Mouse (Mus musculus) brain, embryonic 14.5 days (tissue): ENCODE data around the gene Tepsin. TPM values are rescaled to one million over a fixed set of nuclear protein-coding genes. Genes with fewer than 3 reads are reported as not detected.
A peak's percentile ranks its signal among the peaks of the same experiment; 100 is the strongest.

ENCODE experiments used
- DNase-seq: peaks from one replicate; pipeline ENCODE4 v3.0.0-alpha.2; 2011; ENCODE audit warnings: low read depth
- CTCF ChIP-seq: fragments of 200-500 bp; IDR thresholded peaks from 2 replicates; pipeline ENCODE4 v1.5.1; 2012; ENCODE audit warnings: inconsistent platforms, mild to moderate bottlenecking, moderate library complexity, borderline replicate concordance; ENCODE audit not compliant: insufficient read depth, insufficient read length; ENCODE audit errors: extremely low read depth
- POLR2A ChIP-seq: fragments of 200-500 bp; IDR thresholded peaks from 2 replicates; pipeline ENCODE4 v1.6.1; 2012; ENCODE audit warnings: mild to moderate bottlenecking, inconsistent platforms, borderline replicate concordance; ENCODE audit not compliant: poor library complexity, insufficient read depth, insufficient read length, severe bottlenecking; ENCODE audit errors: extremely low read depth
- polyA plus RNA-seq: library from polyadenylated mRNA; depleted of rRNA; stranded (reverse); fragments of >200 nt; gene quantifications from 2 replicates; pipeline ENCODE4 v1.2.3, GENCODE M21; 2012

Gene Tepsin
- polyA plus RNA-seq, 1 experiment = 47.4 TPM

DNA sequence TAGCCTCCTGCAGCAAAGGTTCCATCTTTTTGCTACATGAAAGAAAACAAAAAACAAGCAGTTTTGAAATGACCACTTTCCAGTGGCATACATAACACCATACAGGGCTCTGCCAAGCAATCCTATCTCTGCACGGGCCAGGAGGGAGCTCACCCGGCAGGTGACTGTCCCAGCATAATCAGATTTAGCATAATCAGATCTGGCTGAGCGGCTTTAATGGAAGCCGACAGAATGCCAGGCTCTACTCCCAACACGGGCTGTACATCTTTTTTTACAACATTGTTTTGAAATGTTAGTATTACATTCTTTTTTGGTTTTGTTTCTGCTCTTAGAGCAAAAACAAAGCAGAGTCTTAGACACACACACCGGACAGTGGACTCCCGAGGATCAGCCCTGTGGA, 30.8 kb upstream of the Tepsin start:
- TF ChIP-seq CTCF (no peak), POLR2A (no peak)
- no peak for DNase-seq

DNA sequence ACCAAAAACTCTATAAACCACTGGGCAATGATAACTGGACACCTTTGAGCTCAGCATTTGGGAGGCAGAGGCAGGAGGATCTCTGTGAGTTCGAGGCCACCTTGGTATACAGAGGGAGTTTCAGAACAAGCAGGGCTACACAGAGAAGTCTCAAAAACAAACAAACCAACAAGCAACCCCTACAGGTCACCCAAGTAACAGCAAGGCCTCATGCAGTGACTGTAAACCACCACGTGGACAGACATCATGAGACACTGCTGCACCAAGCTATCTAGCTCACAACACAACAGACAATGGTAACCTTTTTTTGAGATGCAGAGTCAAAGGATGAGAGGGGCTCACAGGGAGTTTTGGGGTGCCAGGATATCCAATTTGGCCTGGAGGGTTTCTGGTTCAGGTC, 28.3 kb upstream of the Tepsin start:
- no peak for DNase-seq
- TF ChIP-seq CTCF (no peak), POLR2A (no peak)

DNA sequence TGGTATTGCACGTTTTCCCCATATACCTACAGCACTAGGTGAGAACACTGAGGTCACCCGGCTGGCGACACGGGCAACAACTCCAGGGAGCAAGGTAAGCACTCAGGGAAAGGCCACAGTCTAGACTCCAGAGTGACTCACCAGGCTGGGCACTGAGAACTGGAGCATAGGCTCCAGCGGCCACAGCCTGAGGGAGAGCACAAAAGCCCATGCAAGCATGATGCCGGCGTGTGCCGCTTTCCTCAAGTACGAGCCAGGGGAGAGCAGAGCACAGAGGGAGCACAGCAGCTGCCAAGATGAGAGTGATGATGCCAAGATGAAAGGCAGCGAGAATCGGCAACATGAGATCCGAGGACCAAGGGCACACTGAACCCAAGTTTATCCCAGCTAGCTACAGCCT, 23.6 kb upstream of the Tepsin start:
- no peak for TF ChIP-seq POLR2A
- no peak for TF ChIP-seq CTCF
- DNase-seq = peak; percentile 58

- TF ChIP-seq CTCF (peak; percentile 68), POLR2A (no peak)
- peak; percentile 76 for DNase-seq
These were observed 22.3 kb upstream of the Tepsin start for GRCm38 (mm10) chr11:120120642-120121420.

DNA sequence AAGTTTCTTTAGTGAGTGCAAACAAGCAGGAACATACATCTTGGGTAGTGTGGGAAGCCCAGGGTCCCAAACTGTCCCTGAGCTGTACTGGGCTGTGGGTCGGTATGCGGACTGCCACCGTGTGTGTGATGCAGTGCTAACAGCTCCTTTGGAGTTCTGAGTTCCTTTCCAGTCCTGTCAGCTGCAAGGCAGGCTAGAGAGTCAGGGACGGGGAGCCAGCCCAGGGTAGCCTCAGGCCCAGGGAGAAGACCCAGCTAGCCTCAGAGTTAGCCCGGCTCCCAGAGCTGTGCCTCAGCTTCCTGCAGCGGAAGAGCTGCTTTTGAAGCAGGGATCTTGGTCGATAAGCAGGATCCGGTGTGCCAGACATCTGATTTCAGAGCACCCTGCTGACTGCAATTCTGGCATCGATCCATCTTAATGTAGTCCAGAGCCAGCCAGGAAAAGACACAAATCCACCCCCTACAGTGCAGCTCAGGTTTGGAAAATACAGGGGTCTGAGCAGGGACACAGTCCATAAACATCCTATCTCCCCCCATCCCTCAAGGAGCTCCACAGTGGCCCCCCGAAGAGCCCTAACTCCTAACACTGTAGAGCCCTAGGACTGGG, 21.5 kb upstream of the Tepsin start:
- peak; percentile 39 for DNase-seq
- TF ChIP-seq CTCF = no peak
- TF ChIP-seq POLR2A = no peak

GRCm38 (mm10) chr11:120119108-120119507, 20.6 kb upstream of the Tepsin start:
- no peak for DNase-seq
- TF ChIP-seq CTCF (no peak), POLR2A (no peak)

GRCm38 (mm10) chr11:120117626-120118025, 19.1 kb upstream of the Tepsin start:
- TF ChIP-seq CTCF = no peak
- TF ChIP-seq POLR2A = no peak
- no peak for DNase-seq

GRCm38 (mm10) chr11:120114488-120115215, 16.1 kb upstream of the Tepsin start:
- no peak for DNase-seq
- TF ChIP-seq CTCF (no peak), POLR2A (no peak)

DNA sequence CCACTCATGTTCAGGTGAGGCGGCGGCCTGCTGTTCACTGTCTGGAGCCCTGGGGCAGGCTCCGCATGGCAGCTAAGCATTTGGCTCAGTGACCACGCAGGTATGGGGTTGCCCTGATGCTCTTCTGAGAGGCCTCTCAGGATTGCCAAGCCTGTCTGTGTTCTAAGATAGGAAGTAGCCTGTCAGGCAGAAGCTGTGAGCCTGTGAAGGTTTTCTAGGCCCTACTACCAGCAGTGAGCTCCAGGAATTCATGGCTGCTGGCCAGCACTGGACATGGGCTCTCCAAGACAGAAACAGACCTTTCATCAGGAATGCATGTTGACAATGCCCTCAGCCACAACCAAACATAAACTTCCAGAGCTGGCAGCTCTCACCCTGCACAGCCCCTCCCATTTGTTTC, 13.6 kb upstream of the Tepsin start:
- TF ChIP-seq CTCF = no peak
- TF ChIP-seq POLR2A = no peak
- peak; percentile 23 for DNase-seq

- peak; percentile 88 for DNase-seq
- TF ChIP-seq POLR2A = no peak
- peak; percentile 91 for TF ChIP-seq CTCF
These were observed 12.5 kb upstream of the Tepsin start for GRCm38 (mm10) chr11:120111033-120111432.

DNA sequence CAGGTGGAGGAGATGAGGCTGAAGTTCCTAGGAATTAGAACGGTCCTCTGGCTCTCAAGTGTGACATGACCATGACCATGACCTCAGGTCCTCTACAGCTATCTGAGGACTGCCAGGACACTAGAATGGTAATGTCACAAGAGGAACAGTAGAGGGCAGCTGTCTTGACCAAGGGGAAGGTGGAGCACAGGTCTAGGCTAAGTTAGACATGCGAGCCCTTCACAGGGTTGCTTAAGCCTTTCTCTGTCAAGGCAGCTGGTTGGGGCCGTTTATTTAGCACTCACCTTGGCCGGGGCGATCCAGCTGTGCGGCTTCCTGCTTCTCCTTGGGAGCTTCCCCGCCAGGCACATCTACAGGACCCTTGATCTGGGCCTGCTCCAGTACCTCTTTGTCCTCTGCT, 12.0 kb upstream of the Tepsin start:
- TF ChIP-seq CTCF (peak; percentile 12; the same call in 1 of the 2 replicates), POLR2A (no peak)
- no peak for DNase-seq
